Mouse (Mus musculus) heart, embryonic 11.5 days (tissue): Measurements from ENCODE around the gene Gjc2. TPM values are rescaled to one million over a fixed set of nuclear protein-coding genes. Genes with fewer than 3 reads are reported as not detected.

Experiments
- ATAC-seq: fragments of 200-750 bp; cut with Nextera tagmentation; replicated peaks from 2 replicates; pipeline ENCODE4 v1.8.0; 2017; ENCODE audit warnings: moderate library complexity; ENCODE audit not compliant: insufficient number of reproducible peaks, low FRiP score, low TSS enrichment
- H3K27ac ChIP-seq: fragments of 300-500 bp; sonication (generic); 2 replicates; pipeline ENCODE4 v1.5.1; 2014; ENCODE audit warnings: mild to moderate bottlenecking, low read depth, low read length
- H3K27me3 ChIP-seq: fragments of 300-500 bp; sonication (generic); 2 replicates; pipeline ENCODE4 v1.6.1; 2014; ENCODE audit warnings: mild to moderate bottlenecking, low read length, mixed read lengths; ENCODE audit not compliant: control insufficient read depth, insufficient read depth
- H3K36me3 ChIP-seq: fragments of 300-500 bp; sonication (generic); 2 replicates; pipeline ENCODE4 v1.6.1; 2014; ENCODE audit warnings: mild to moderate bottlenecking, low read length, moderate library complexity, mixed read lengths; ENCODE audit not compliant: control insufficient read depth, insufficient read depth
- H3K4me1 ChIP-seq: fragments of 300-500 bp; sonication (generic); 2 replicates; pipeline ENCODE4 v1.6.1; 2014; ENCODE audit warnings: low read length; ENCODE audit not compliant: control insufficient read depth, insufficient read depth
- H3K4me2 ChIP-seq: fragments of 300-500 bp; sonication (generic); 2 replicates; pipeline ENCODE4 v1.6.1; 2014; ENCODE audit warnings: mild to moderate bottlenecking, moderate library complexity
- H3K4me3 ChIP-seq: fragments of 300-500 bp; sonication (generic); 2 replicates; pipeline ENCODE4 v1.5.1; 2014; ENCODE audit warnings: low read depth, low read length
- H3K9ac ChIP-seq: fragments of 300-500 bp; sonication (generic); 2 replicates; pipeline ENCODE4 v1.6.1; 2014; ENCODE audit warnings: mild to moderate bottlenecking, low read depth, low read length, moderate library complexity
- H3K9me3 ChIP-seq: fragments of 300-500 bp; sonication (generic); replicated peaks from 2 replicates; pipeline ENCODE4 v1.6.1; 2016; ENCODE audit warnings: low read length; ENCODE audit not compliant: control insufficient read depth
- WGBS: fragments of 180-500 bp; shearing (Covaris S2); extraction: QIAGEN DNeasy Blood & Tissue Kit; methylation state at CpG from one replicate; pipeline ENCODE4 v1.1.7; 2014; ENCODE audit not compliant: insufficient replicate concordance; 5-methylcytosine and 5-hydroxymethylcytosine counted together
- polyA plus RNA-seq: library from polyadenylated mRNA; unstranded; fragments of >200 nt; fragmentation: Nextera tagmentation; extraction: Ambion mirVana; gene quantifications from 2 replicates; pipeline ENCODE4 v1.2.1, GENCODE M21; 2014

The Gjc2 gene
- polyA plus RNA-seq, 1 experiment from 2014 or later = 0.11 TPM

GRCm38 (mm10) chr11:59170549-59170948, 12.5 kb downstream of the Gjc2 start:
- ATAC-seq = no peak
- no peak overlapping the region for H3K4me3 ChIP-seq
- peaks cover 6% of the 10 kb centered on the region for H3K4me1 ChIP-seq
- peaks cover 21% of the 10 kb centered on the region for H3K27me3 ChIP-seq
- no peak overlapping the region for H3K27ac ChIP-seq
- H3K9me3 ChIP-seq = no peaks in the 10 kb centered on the region
- no peak overlapping the region for H3K9ac ChIP-seq
- no peak overlapping the region for H3K4me2 ChIP-seq
- no peaks in the 10 kb centered on the region for H3K36me3 ChIP-seq
- WGBS = 65% methylated on average over 4 of the region's 4 CpGs

- WGBS = 54% methylated on average over 3 of the region's 3 CpGs
- no peak overlapping the region for H3K27ac ChIP-seq
- peaks cover 13% of the 10 kb centered on the region for H3K27me3 ChIP-seq
- H3K36me3 ChIP-seq = no peaks in the 10 kb centered on the region
- no peaks in the 10 kb centered on the region for H3K9me3 ChIP-seq
- H3K9ac ChIP-seq = no peak overlapping the region; the same call in 1 of the 2 replicates
- ATAC-seq = no peak
- H3K4me3 ChIP-seq = no peak overlapping the region
- no peak overlapping the region for H3K4me2 ChIP-seq
- H3K4me1 ChIP-seq = peaks cover 10% of the 10 kb centered on the region
Observed at GRCm38 (mm10) chr11:59169807-59170206, 13.2 kb downstream of the Gjc2 start.

- peaks cover 27% of the 10 kb centered on the region for H3K4me1 ChIP-seq
- no peaks in the 10 kb centered on the region for H3K9me3 ChIP-seq
- 41% methylated on average over 2 of the region's 2 CpGs for WGBS
- H3K36me3 ChIP-seq = no peaks in the 10 kb centered on the region
- no peak overlapping the region for H3K9ac ChIP-seq
- no peak overlapping the region for H3K4me3 ChIP-seq
- no peak overlapping the region for H3K4me2 ChIP-seq
- H3K27ac ChIP-seq = peak overlapping the region; percentile 99
- no peak for ATAC-seq
- H3K27me3 ChIP-seq = no peaks in the 10 kb centered on the region
Observed at GRCm38 (mm10) chr11:59165616-59166241, 17.3 kb downstream of the Gjc2 start.

- H3K36me3 ChIP-seq = no peaks in the 10 kb centered on the region
- H3K4me2 ChIP-seq = peak overlapping the region; percentile 62
- WGBS = 50% methylated on average over 9 of the region's 9 CpGs
- H3K27me3 ChIP-seq = no peaks in the 10 kb centered on the region
- H3K9ac ChIP-seq = peak overlapping the region; percentile 97; the same call in 1 of the 2 replicates
- peaks cover 27% of the 10 kb centered on the region for H3K4me1 ChIP-seq
- no peaks in the 10 kb centered on the region for H3K9me3 ChIP-seq
- H3K27ac ChIP-seq = peak overlapping the region; percentile 99
- H3K4me3 ChIP-seq = peak overlapping the region; percentile 84
- ATAC-seq = 0 out of 2 replicates have a peak, but pooled peaks have one; percentile 16
Observed at GRCm38 (mm10) chr11:59164384-59164783, 18.6 kb downstream of the Gjc2 start.

GRCm38 (mm10) chr11:59163255-59164236, 19.5 kb downstream of the Gjc2 start, which contains the start of gene Iba57:
TSS of gene Iba57 (minus strand) at chr11:59163739.
- Histone ChIP-seq H3K9ac (peak within 1 kb of the TSS; percentile 97), H3K36me3 (no peaks in the 10 kb centered on the region), H3K4me2 (peak within 1 kb of the TSS; percentile 62), H3K4me1 (peaks cover 27% of the 10 kb centered on the region), H3K9me3 (no peaks in the 10 kb centered on the region), H3K27ac (peak within 1 kb of the TSS; percentile 99), H3K27me3 (no peaks in the 10 kb centered on the region), H3K4me3 (peak within 1 kb of the TSS; percentile 84)
- WGBS = 3% methylated on average over 68 of the region's 68 CpGs
- ATAC-seq = peak; percentile 97

GRCm38 (mm10) chr11:59162443-59163254, 20.4 kb downstream of the Gjc2 start:
- H3K27ac ChIP-seq = peak overlapping the region; percentile 99
- H3K9ac ChIP-seq = peak overlapping the region; percentile 97

GRCm38 (mm10) chr11:59161398-59161797, 21.6 kb downstream of the Gjc2 start:
- H3K4me3 ChIP-seq = no peak overlapping the region
- ATAC-seq = no peak
- H3K27me3 ChIP-seq = no peaks in the 10 kb centered on the region
- no peaks in the 10 kb centered on the region for H3K9me3 ChIP-seq
- H3K4me2 ChIP-seq = no peak overlapping the region
- H3K27ac ChIP-seq = peak overlapping the region; percentile 29
- H3K9ac ChIP-seq = peak overlapping the region; percentile 18; the same call in 1 of the 2 replicates
- 55% methylated on average over 5 of the region's 5 CpGs for WGBS
- peaks cover 25% of the 10 kb centered on the region for H3K4me1 ChIP-seq
- H3K36me3 ChIP-seq = no peaks in the 10 kb centered on the region; the same call in 1 of the 2 replicates

More at GRCm38 (mm10) chr11:59162443-59163254, 20.4 kb downstream of the Gjc2 start:
- 0 out of 2 replicates have a peak, but pooled peaks have one; percentile 3 for ATAC-seq
- H3K27me3 ChIP-seq = no peaks in the 10 kb centered on the region
- H3K9me3 ChIP-seq = no peaks in the 10 kb centered on the region
- peak overlapping the region; percentile 84 for H3K4me3 ChIP-seq
- 52% methylated on average over 9 of the region's 9 CpGs for WGBS
- H3K4me2 ChIP-seq = peak overlapping the region; percentile 62
- H3K36me3 ChIP-seq = no peaks in the 10 kb centered on the region; the same call in 1 of the 2 replicates
- peaks cover 27% of the 10 kb centered on the region for H3K4me1 ChIP-seq

- WGBS = 86% methylated on average over 4 of the region's 4 CpGs
- H3K27me3 ChIP-seq = no peaks in the 10 kb centered on the region
- no peak overlapping the region for H3K9ac ChIP-seq
- H3K36me3 ChIP-seq = no peaks in the 10 kb centered on the region; the same call in 1 of the 2 replicates
- H3K4me2 ChIP-seq = no peak overlapping the region
- H3K4me3 ChIP-seq = no peak overlapping the region
- H3K27ac ChIP-seq = no peak overlapping the region
- H3K4me1 ChIP-seq = peaks cover 17% of the 10 kb centered on the region
- H3K9me3 ChIP-seq = no peaks in the 10 kb centered on the region
- no peak for ATAC-seq
Observed at GRCm38 (mm10) chr11:59159558-59159957, 23.5 kb downstream of the Gjc2 start.
